Mouse (Mus musculus): ENCODE data around the gene Hnrnpa3.

DNA sequence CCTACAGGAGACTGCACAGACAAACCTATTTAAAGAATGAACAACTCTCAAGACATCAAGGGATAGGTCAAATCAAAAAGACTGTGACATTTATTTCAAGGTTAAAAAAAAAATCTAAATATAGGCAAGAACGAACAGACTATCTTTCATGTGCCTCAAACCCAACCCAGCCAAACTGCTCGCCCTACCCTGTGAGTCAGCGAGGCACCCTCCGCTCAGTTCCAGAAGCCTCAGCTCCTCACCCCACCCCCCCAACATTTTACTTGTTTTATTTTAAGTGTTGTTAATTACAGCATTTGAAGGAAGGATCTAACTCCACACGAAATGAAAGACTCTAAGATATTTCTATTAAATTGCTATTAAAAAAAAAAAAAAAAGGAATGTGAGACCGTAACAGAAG is 27.6 kb upstream of the Hnrnpa3 start:
- TF ChIP-seq CTCF (IDR thresholded peaks at IDR 0.05; ENCODE audit: insufficient read depth, low read length) (no peak), POLR2A (IDR thresholded peaks at IDR 0.05; ENCODE audit: borderline replicate concordance, extremely low read depth, low read depth, low read length) (no peak)

All from lung, adult 2 months (tissue).